Mouse (Mus musculus) adrenal gland, adult 18-20 months (tissue): ENCODE results near the gene Tbxas1. TPM values are rescaled to one million over a fixed set of nuclear protein-coding genes. Genes with fewer than 3 reads are reported as not detected.

Experiments used
- DNase-seq, 2 experiments: peaks; one replicate each; pipeline ENCODE4 v3.0.0; 2021 to 2022; ENCODE audit warnings: low spot score in 2 of 2
- total RNA-seq, 2 experiments: library from RNA; stranded (reverse); gene quantifications; 1 replicate in 1 of 2; 2 replicates in 1 of 2; pipeline ENCODE4 v1.2.3; 2021

Tbxas1 gene
- total RNA-seq, 2 experiments from 2014 or later: 6.4 to 6.6 TPM

- peak in 1 of 2 experiments; percentile 26 for DNase-seq
Measured at GRCm38 (mm10) chr6:39036204-39036603, 161.0 kb downstream of the Tbxas1 start.

GRCm38 (mm10) chr6:39040451-39040850 is 165.2 kb downstream of the Tbxas1 start:
- DNase-seq: no peak

GRCm38 (mm10) chr6:39049141-39049540 is 173.9 kb downstream of the Tbxas1 start:
- no peak for DNase-seq

- no peak for DNase-seq
Measured at GRCm38 (mm10) chr6:39050836-39051235, 175.6 kb downstream of the Tbxas1 start.

GRCm38 (mm10) chr6:39051799-39052556 is 176.8 kb downstream of the Tbxas1 start:
- peak in 1 of 2 experiments; percentile 31 for DNase-seq

- no peak for DNase-seq
Measured at GRCm38 (mm10) chr6:39052636-39053035, 177.4 kb downstream of the Tbxas1 start.

- no peak for DNase-seq
Measured at GRCm38 (mm10) chr6:39054206-39054864, 179.1 kb downstream of the Tbxas1 start.

GRCm38 (mm10) chr6:39054878-39055508 is 179.8 kb downstream of the Tbxas1 start:
- DNase-seq: no peak

- no peak for DNase-seq
Measured at GRCm38 (mm10) chr6:39055831-39056261, 180.6 kb downstream of the Tbxas1 start.

- no peak for DNase-seq
Measured at GRCm38 (mm10) chr6:39057161-39057560, 182.0 kb downstream of the Tbxas1 start.

- DNase-seq: no peak
Measured at GRCm38 (mm10) chr6:39058389-39058788, 183.2 kb downstream of the Tbxas1 start.

GRCm38 (mm10) chr6:39058936-39059335 is 183.7 kb downstream of the Tbxas1 start:
- DNase-seq: no peak

- peak in 1 of 2 experiments; percentile 25 for DNase-seq
Measured at GRCm38 (mm10) chr6:39059547-39060497, 184.6 kb downstream of the Tbxas1 start.

GRCm38 (mm10) chr6:39061180-39061579 is 186.0 kb downstream of the Tbxas1 start:
- no peak for DNase-seq

- DNase-seq: no peak
Measured at GRCm38 (mm10) chr6:39063541-39063940, 188.3 kb downstream of the Tbxas1 start.

- DNase-seq: peak; percentile 83 to 85
Measured at GRCm38 (mm10) chr6:39066935-39067578, 191.9 kb downstream of the Tbxas1 start.

- DNase-seq: no peak
Measured at GRCm38 (mm10) chr6:39072664-39073063, 197.5 kb downstream of the Tbxas1 start.

GRCm38 (mm10) chr6:39074186-39074585 is 199.0 kb downstream of the Tbxas1 start:
- DNase-seq: no peak

GRCm38 (mm10) chr6:39076498-39076897 is 201.3 kb downstream of the Tbxas1 start:
- DNase-seq: no peak

- DNase-seq: no peak
Measured at GRCm38 (mm10) chr6:39104631-39105030, 229.4 kb downstream of the Tbxas1 start.
